Comparison of ENCODE assay signal across 9 mouse cellular contexts in genomic region chr5:140750925-140751324, GRCm38 (mm10). TPM values are rescaled to one million over a fixed set of nuclear protein-coding genes. Genes with fewer than 3 reads are reported as not detected.
DNase-seq lines count a peak whose midpoint lies in the region; ATAC-seq and TF ChIP-seq lines count a peak whose summit lies in the region.
"Had no signal": no experiment of that assay in that cellular context is flagged by ENCODE, and none has a peak within 500 bp of the region (broad histone marks: within the 10 kb centered on the region; RNA-seq: fewer than 3 reads in every experiment).

No protein-coding gene starts in this region.

- H3K9ac ChIP-seq in intestine, postnatal 0 days (ENCODE audit: low read depth, low read length), result no peak overlapping the region
- no peak overlapping the region for H3K9ac ChIP-seq in intestine, embryonic 16.5 days (ENCODE audit: low read depth, low read length)
- H3K9ac ChIP-seq: embryonic facial prominence, embryonic 13.5 days; neural tube, embryonic 12.5 days had no signal

- H3K4me3 ChIP-seq in intestine, postnatal 0 days (ENCODE audit: low read depth, low read length), result no peak overlapping the region
- no peak overlapping the region for H3K4me3 ChIP-seq in intestine, embryonic 16.5 days (ENCODE audit: low read length)
- H3K4me3 ChIP-seq: embryonic facial prominence, embryonic 13.5 days; neural tube, embryonic 12.5 days had no signal

- H3K4me2 ChIP-seq in intestine, postnatal 0 days (replicated peaks; ENCODE audit: low read depth), result no peak overlapping the region
- no peak overlapping the region for H3K4me2 ChIP-seq in intestine, embryonic 16.5 days (ENCODE audit: low read depth, low read length)
- H3K4me2 ChIP-seq: embryonic facial prominence, embryonic 13.5 days; neural tube, embryonic 12.5 days had no signal

- 0 out of 2 replicates have a peak, but pooled peaks cover 6% of the 10 kb centered on the region for H3K9me3 ChIP-seq in intestine, postnatal 0 days (ENCODE audit: control insufficient read depth)
- H3K9me3 ChIP-seq in intestine, embryonic 16.5 days (ENCODE audit: control insufficient read depth, low read length), result 0 out of 2 replicates have a peak, but pooled peaks cover 7% of the 10 kb centered on the region

- TF ChIP-seq CTCF in intestine, postnatal 0 days (IDR thresholded peaks at IDR 0.05; ENCODE audit: low read depth), result peak; percentile 68

- DNase-seq in thymus, postnatal 0 days (ENCODE audit: low spot score), result peak; percentile 42
- no peak for DNase-seq in thymus, adult 18-20 months
- DNase-seq in layer of hippocampus, postnatal 10 days (ENCODE audit: low spot score in 2 of 2), result peak; percentile 69 to 72
- DNase-seq in urinary bladder, postnatal 36 days (ENCODE audit: low spot score in 2 of 2), result no peak
- DNase-seq in urinary bladder, adult 18-20 months (ENCODE audit: low spot score in 2 of 2), result no peak

- no peak for ATAC-seq in intestine, postnatal 0 days
- no peak for ATAC-seq in intestine, embryonic 16.5 days

- no peaks in the 10 kb centered on the region for H3K36me3 ChIP-seq in intestine, postnatal 0 days (ENCODE audit: control insufficient read depth, insufficient read depth)
- H3K36me3 ChIP-seq in intestine, embryonic 16.5 days (ENCODE audit: control insufficient read depth, insufficient read depth, low read length), result peaks cover 9% of the 10 kb centered on the region; the same call in 1 of the 2 replicates
- H3K36me3 ChIP-seq: neural tube, embryonic 12.5 days had no signal

- H3K4me1 ChIP-seq in intestine, postnatal 0 days (replicated peaks; ENCODE audit: control insufficient read depth, insufficient read depth, low read length), result no peaks in the 10 kb centered on the region
- peaks cover 11% of the 10 kb centered on the region for H3K4me1 ChIP-seq in intestine, embryonic 16.5 days (ENCODE audit: control insufficient read depth, insufficient read depth, low read length)

- WGBS in intestine, postnatal 0 days, result 3% methylated on average over 1 of the region's 2 CpGs
- 3% methylated on average over 1 of the region's 2 CpGs for WGBS in intestine, embryonic 16.5 days

- H3K27me3 ChIP-seq in intestine, postnatal 0 days (replicated peaks; ENCODE audit: control insufficient read depth, insufficient read depth, low read length), result no peaks in the 10 kb centered on the region
- no peaks in the 10 kb centered on the region for H3K27me3 ChIP-seq in intestine, embryonic 16.5 days (replicated peaks; ENCODE audit: control insufficient read depth, insufficient read depth, low read length)
- H3K27me3 ChIP-seq: embryonic facial prominence, embryonic 13.5 days; neural tube, embryonic 12.5 days had no signal

- no peak overlapping the region for H3K27ac ChIP-seq in intestine, postnatal 0 days (ENCODE audit: low read depth, low read length)
- no peak overlapping the region for H3K27ac ChIP-seq in intestine, embryonic 16.5 days (ENCODE audit: low read length)
- H3K27ac ChIP-seq: embryonic facial prominence, embryonic 13.5 days; neural tube, embryonic 12.5 days had no signal

RNA-seq across cellular contexts. Expression of gene Amz1, which starts 27.0 kb away (rescaled TPM):
- 1.2 and 1.3 TPM in 2 replicates for polyA plus RNA-seq in intestine, postnatal 0 days (2015; fragmentation: Nextera tagmentation; extraction: Ambion mirVana)
- 1.4 and 1.5 TPM in 2 replicates for polyA plus RNA-seq in intestine, embryonic 16.5 days (2015; fragmentation: Nextera tagmentation; extraction: Ambion mirVana)
- polyA plus RNA-seq in thymus, postnatal 0 days (2015; fragmentation: Nextera tagmentation; extraction: Ambion mirVana), result 3.4 and 3.9 TPM in 2 replicates
- total RNA-seq in layer of hippocampus, postnatal 10 days (2021), result 10 to 100 TPM; 27.1 to 28.8 TPM

RNA-seq across cellular contexts. Expression of gene Brat1, which starts 46.1 kb away (rescaled TPM):
- 7.5 and 8.0 TPM in 2 replicates for polyA plus RNA-seq in intestine, postnatal 0 days (2015; fragmentation: Nextera tagmentation; extraction: Ambion mirVana)
- polyA plus RNA-seq in intestine, embryonic 16.5 days (2015; fragmentation: Nextera tagmentation; extraction: Ambion mirVana), result 19.0 and 20.0 TPM in 2 replicates
- polyA plus RNA-seq in thymus, postnatal 0 days (2015; fragmentation: Nextera tagmentation; extraction: Ambion mirVana), result 22.6 and 22.7 TPM in 2 replicates
- total RNA-seq in layer of hippocampus, postnatal 10 days (2021), result 10 to 100 TPM; 27.6 to 28.5 TPM

RNA-seq across cellular contexts. Expression of gene Iqce, which starts 48.7 kb away (rescaled TPM):
- 5.7 and 7.0 TPM in 2 replicates for polyA plus RNA-seq in intestine, postnatal 0 days (2015; fragmentation: Nextera tagmentation; extraction: Ambion mirVana)
- polyA plus RNA-seq in intestine, embryonic 16.5 days (2015; fragmentation: Nextera tagmentation; extraction: Ambion mirVana), result 16.7 and 18.2 TPM in 2 replicates
- polyA plus RNA-seq in thymus, postnatal 0 days (2015; fragmentation: Nextera tagmentation; extraction: Ambion mirVana), result 11.4 and 13.0 TPM in 2 replicates
- 10 to 100 TPM; 53.7 to 54.5 TPM for total RNA-seq in layer of hippocampus, postnatal 10 days (2021)

Comparison
In these comparisons a context has a peak if more than half of its experiments do, and no peak if none do; other contexts are left out.
1. DNase-seq: peak in thymus, postnatal 0 days (single experiment) and layer of hippocampus, postnatal 10 days (2 of 2); none in thymus, adult 18-20 months (0 of 2), urinary bladder, postnatal 36 days (0 of 2) and urinary bladder, adult 18-20 months (0 of 2).